Mouse (Mus musculus): Measurements from ENCODE around the gene Il4. TPM values are rescaled to one million over a fixed set of nuclear protein-coding genes. Genes with fewer than 3 reads are reported as not detected.

Gene Il4
- polyA plus RNA-seq, 1 experiment from 2014 or later = 1.2 TPM

GRCm38 (mm10) chr11:53604983-53605382 is 13.5 kb downstream of the Il4 start:
- H3K4me2 ChIP-seq (ENCODE audit: low read length) = no peak overlapping the region
- ATAC-seq (replicated peaks; ENCODE audit: low FRiP score, low TSS enrichment, low read depth) = no peak

GRCm38 (mm10) chr11:53591116-53591515 is 27.4 kb downstream of the Il4 start:
- Histone ChIP-seq H3K9ac (ENCODE audit: low read length) (no peak overlapping the region), H3K36me3 (ENCODE audit: control insufficient read depth, insufficient read depth, low read length) (peaks cover 65% of the 10 kb centered on the region), H3K27me3 (replicated peaks; ENCODE audit: control insufficient read depth, insufficient read depth, low read length) (no peaks in the 10 kb centered on the region), H3K4me3 (ENCODE audit: low read depth, low read length) (no peak overlapping the region), H3K9me3 (ENCODE audit: control insufficient read depth, low read length) (no peaks in the 10 kb centered on the region), H3K4me1 (replicated peaks; ENCODE audit: control insufficient read depth, insufficient read depth, low read length) (no peaks in the 10 kb centered on the region), H3K27ac (ENCODE audit: low read depth) (no peak overlapping the region), H3K4me2 (ENCODE audit: low read length) (no peak overlapping the region)
- 95% methylated on average over 5 of the region's 5 CpGs for WGBS
- DNase-seq (ENCODE audit: low spot score) (no peak), ATAC-seq (replicated peaks; ENCODE audit: low FRiP score, low TSS enrichment, low read depth) (no peak)

More at GRCm38 (mm10) chr11:53604983-53605382, 13.5 kb downstream of the Il4 start:
- Histone ChIP-seq H3K27me3 (replicated peaks; ENCODE audit: control insufficient read depth, insufficient read depth, low read length) (no peaks in the 10 kb centered on the region), H3K27ac (ENCODE audit: low read depth) (no peak overlapping the region), H3K4me1 (replicated peaks; ENCODE audit: control insufficient read depth, insufficient read depth, low read length) (no peaks in the 10 kb centered on the region), H3K9me3 (ENCODE audit: control insufficient read depth, low read length) (no peaks in the 10 kb centered on the region), H3K4me3 (ENCODE audit: low read depth, low read length) (no peak overlapping the region), H3K36me3 (ENCODE audit: control insufficient read depth, insufficient read depth, low read length) (peaks cover 21% of the 10 kb centered on the region), H3K9ac (ENCODE audit: low read length) (no peak overlapping the region)
- no peak for DNase-seq (ENCODE audit: low spot score)
- 92% methylated on average over 3 of the region's 3 CpGs for WGBS

GRCm38 (mm10) chr11:53590368-53590768 is 28.1 kb downstream of the Il4 start:
- DNase-seq (ENCODE audit: low spot score) (peak; percentile 77), ATAC-seq (replicated peaks; ENCODE audit: low FRiP score, low TSS enrichment, low read depth) (no peak)
- Histone ChIP-seq H3K9me3 (ENCODE audit: control insufficient read depth, low read length) (no peaks in the 10 kb centered on the region), H3K27ac (ENCODE audit: low read depth) (no peak overlapping the region), H3K4me1 (replicated peaks; ENCODE audit: control insufficient read depth, insufficient read depth, low read length) (no peaks in the 10 kb centered on the region), H3K9ac (ENCODE audit: low read length) (no peak overlapping the region), H3K36me3 (ENCODE audit: control insufficient read depth, insufficient read depth, low read length) (peaks cover 65% of the 10 kb centered on the region), H3K4me3 (ENCODE audit: low read depth, low read length) (no peak overlapping the region), H3K27me3 (replicated peaks; ENCODE audit: control insufficient read depth, insufficient read depth, low read length) (no peaks in the 10 kb centered on the region), H3K4me2 (ENCODE audit: low read length) (no peak overlapping the region)
- 47% methylated on average over 15 of the region's 15 CpGs for WGBS

- H3K36me3 ChIP-seq (ENCODE audit: control insufficient read depth, insufficient read depth, low read length) = peaks cover 64% of the 10 kb centered on the region
Observed at GRCm38 (mm10) chr11:53588279-53588678, 30.2 kb downstream of the Il4 start.

GRCm38 (mm10) chr11:53585510-53585909 is 33.0 kb downstream of the Il4 start:
- ATAC-seq (replicated peaks; ENCODE audit: low FRiP score, low TSS enrichment, low read depth) = no peak

More at GRCm38 (mm10) chr11:53588279-53588678, 30.2 kb downstream of the Il4 start:
- no peak overlapping the region for H3K4me3 ChIP-seq (ENCODE audit: low read depth, low read length)
- no peaks in the 10 kb centered on the region for H3K27me3 ChIP-seq (replicated peaks; ENCODE audit: control insufficient read depth, insufficient read depth, low read length)
- DNase-seq (ENCODE audit: low spot score) (no peak), ATAC-seq (replicated peaks; ENCODE audit: low FRiP score, low TSS enrichment, low read depth) (no peak)
- H3K9me3 ChIP-seq (ENCODE audit: control insufficient read depth, low read length) = no peaks in the 10 kb centered on the region
- 90% methylated on average over 8 of the region's 8 CpGs for WGBS
- no peak overlapping the region for H3K9ac ChIP-seq (ENCODE audit: low read length)
- no peak overlapping the region for H3K27ac ChIP-seq (ENCODE audit: low read depth)
- no peaks in the 10 kb centered on the region for H3K4me1 ChIP-seq (replicated peaks; ENCODE audit: control insufficient read depth, insufficient read depth, low read length)
- H3K4me2 ChIP-seq (ENCODE audit: low read length) = no peak overlapping the region

GRCm38 (mm10) chr11:53584849-53585248 is 33.6 kb downstream of the Il4 start:
- Histone ChIP-seq H3K4me2 (ENCODE audit: low read length) (no peak overlapping the region), H3K9ac (ENCODE audit: low read length) (no peak overlapping the region), H3K27ac (ENCODE audit: low read depth) (no peak overlapping the region), H3K9me3 (ENCODE audit: control insufficient read depth, low read length) (no peaks in the 10 kb centered on the region), H3K4me1 (replicated peaks; ENCODE audit: control insufficient read depth, insufficient read depth, low read length) (no peaks in the 10 kb centered on the region), H3K4me3 (ENCODE audit: low read depth, low read length) (no peak overlapping the region), H3K36me3 (ENCODE audit: control insufficient read depth, insufficient read depth, low read length) (peaks cover 70% of the 10 kb centered on the region), H3K27me3 (replicated peaks; ENCODE audit: control insufficient read depth, insufficient read depth, low read length) (no peaks in the 10 kb centered on the region)
- DNase-seq (ENCODE audit: low spot score) = no peak
- WGBS = 52% methylated on average over 3 of the region's 3 CpGs
- ATAC-seq (replicated peaks; ENCODE audit: low FRiP score, low TSS enrichment, low read depth) = no peak

More at GRCm38 (mm10) chr11:53585510-53585909, 33.0 kb downstream of the Il4 start:
- H3K36me3 ChIP-seq (ENCODE audit: control insufficient read depth, insufficient read depth, low read length) = peaks cover 64% of the 10 kb centered on the region
- H3K4me3 ChIP-seq (ENCODE audit: low read depth, low read length) = no peak overlapping the region
- H3K4me2 ChIP-seq (ENCODE audit: low read length) = no peak overlapping the region
- H3K27ac ChIP-seq (ENCODE audit: low read depth) = no peak overlapping the region
- WGBS = 91% methylated on average over 6 of the region's 6 CpGs
- no peaks in the 10 kb centered on the region for H3K27me3 ChIP-seq (replicated peaks; ENCODE audit: control insufficient read depth, insufficient read depth, low read length)
- no peaks in the 10 kb centered on the region for H3K9me3 ChIP-seq (ENCODE audit: control insufficient read depth, low read length)
- H3K4me1 ChIP-seq (replicated peaks; ENCODE audit: control insufficient read depth, insufficient read depth, low read length) = no peaks in the 10 kb centered on the region
- no peak overlapping the region for H3K9ac ChIP-seq (ENCODE audit: low read length)
- DNase-seq (ENCODE audit: low spot score) = no peak

- 83% methylated on average over 10 of the region's 10 CpGs for WGBS
- DNase-seq (ENCODE audit: low spot score) = no peak
Observed at GRCm38 (mm10) chr11:53583151-53583550, 35.3 kb downstream of the Il4 start.

GRCm38 (mm10) chr11:53580562-53580961 is 37.9 kb downstream of the Il4 start:
- H3K4me1 ChIP-seq (replicated peaks; ENCODE audit: control insufficient read depth, insufficient read depth, low read length) = no peaks in the 10 kb centered on the region
- no peak overlapping the region for H3K4me2 ChIP-seq (ENCODE audit: low read length)
- no peak for DNase-seq (ENCODE audit: low spot score)
- H3K27me3 ChIP-seq (replicated peaks; ENCODE audit: control insufficient read depth, insufficient read depth, low read length) = no peaks in the 10 kb centered on the region
- ATAC-seq (replicated peaks; ENCODE audit: low FRiP score, low TSS enrichment, low read depth) = no peak
- 98% methylated on average over 3 of the region's 3 CpGs for WGBS
- H3K27ac ChIP-seq (ENCODE audit: low read depth) = no peak overlapping the region
- peaks cover 50% of the 10 kb centered on the region for H3K36me3 ChIP-seq (ENCODE audit: control insufficient read depth, insufficient read depth, low read length)
- no peak overlapping the region for H3K4me3 ChIP-seq (ENCODE audit: low read depth, low read length)
- H3K9ac ChIP-seq (ENCODE audit: low read length) = no peak overlapping the region
- no peaks in the 10 kb centered on the region for H3K9me3 ChIP-seq (ENCODE audit: control insufficient read depth, low read length)

More at GRCm38 (mm10) chr11:53583151-53583550, 35.3 kb downstream of the Il4 start:
- peaks cover 66% of the 10 kb centered on the region for H3K36me3 ChIP-seq (ENCODE audit: control insufficient read depth, insufficient read depth, low read length)
- H3K9ac ChIP-seq (ENCODE audit: low read length) = no peak overlapping the region
- no peak overlapping the region for H3K4me3 ChIP-seq (ENCODE audit: low read depth, low read length)
- no peak for ATAC-seq (replicated peaks; ENCODE audit: low FRiP score, low TSS enrichment, low read depth)
- H3K4me1 ChIP-seq (replicated peaks; ENCODE audit: control insufficient read depth, insufficient read depth, low read length) = no peaks in the 10 kb centered on the region
- H3K27me3 ChIP-seq (replicated peaks; ENCODE audit: control insufficient read depth, insufficient read depth, low read length) = no peaks in the 10 kb centered on the region
- no peaks in the 10 kb centered on the region for H3K9me3 ChIP-seq (ENCODE audit: control insufficient read depth, low read length)
- H3K4me2 ChIP-seq (ENCODE audit: low read length) = no peak overlapping the region
- no peak overlapping the region for H3K27ac ChIP-seq (ENCODE audit: low read depth)

- WGBS = under 1% methylated on average over 68 of the region's 69 CpGs
- ATAC-seq (replicated peaks; ENCODE audit: low FRiP score, low TSS enrichment, low read depth) (peak; percentile 96), DNase-seq (ENCODE audit: low spot score) (peak; percentile 95)
- H3K4me3 ChIP-seq (ENCODE audit: low read depth, low read length) = peak within 1 kb of the TSS; percentile 89
- H3K4me1 ChIP-seq (replicated peaks; ENCODE audit: control insufficient read depth, insufficient read depth, low read length) = peaks cover 11% of the 10 kb centered on the region; the same call in 1 of the 2 replicates
- H3K9ac ChIP-seq (ENCODE audit: low read length) = peak within 1 kb of the TSS; percentile 72
- no peaks in the 10 kb centered on the region for H3K27me3 ChIP-seq (replicated peaks; ENCODE audit: control insufficient read depth, insufficient read depth, low read length)
- H3K9me3 ChIP-seq (ENCODE audit: control insufficient read depth, low read length) = no peaks in the 10 kb centered on the region
- H3K4me2 ChIP-seq (ENCODE audit: low read length) = peak within 1 kb of the TSS; percentile 68
- 0 out of 2 replicates have a peak within 1 kb of the TSS, but pooled peaks have one; percentile 23 for H3K27ac ChIP-seq (ENCODE audit: low read depth)
- H3K36me3 ChIP-seq (ENCODE audit: control insufficient read depth, insufficient read depth, low read length) = no peaks in the 10 kb centered on the region
Observed at GRCm38 (mm10) chr11:53567224-53568014, 51.0 kb downstream of the Il4 start, which contains the start of gene Kif3a. Gene Kif3a (plus strand): TSS chr11:53567379.
